Mouse (Mus musculus) T-cell, adult 2 months (primary cell): ENCODE results near the gene Sltm.
A peak's percentile ranks its signal among the peaks of the same experiment; 100 is the strongest.
"Not testable (repeated sequence)": the region's sequence is repeated elsewhere in the genome, so short reads cannot be mapped to it uniquely, and the experiment has no call there.

Source experiments
- DNase-seq: peaks from one replicate; pipeline ENCODE4 v3.0.0; 2022; ENCODE audit warnings: low spot score

The Sltm gene

DNA sequence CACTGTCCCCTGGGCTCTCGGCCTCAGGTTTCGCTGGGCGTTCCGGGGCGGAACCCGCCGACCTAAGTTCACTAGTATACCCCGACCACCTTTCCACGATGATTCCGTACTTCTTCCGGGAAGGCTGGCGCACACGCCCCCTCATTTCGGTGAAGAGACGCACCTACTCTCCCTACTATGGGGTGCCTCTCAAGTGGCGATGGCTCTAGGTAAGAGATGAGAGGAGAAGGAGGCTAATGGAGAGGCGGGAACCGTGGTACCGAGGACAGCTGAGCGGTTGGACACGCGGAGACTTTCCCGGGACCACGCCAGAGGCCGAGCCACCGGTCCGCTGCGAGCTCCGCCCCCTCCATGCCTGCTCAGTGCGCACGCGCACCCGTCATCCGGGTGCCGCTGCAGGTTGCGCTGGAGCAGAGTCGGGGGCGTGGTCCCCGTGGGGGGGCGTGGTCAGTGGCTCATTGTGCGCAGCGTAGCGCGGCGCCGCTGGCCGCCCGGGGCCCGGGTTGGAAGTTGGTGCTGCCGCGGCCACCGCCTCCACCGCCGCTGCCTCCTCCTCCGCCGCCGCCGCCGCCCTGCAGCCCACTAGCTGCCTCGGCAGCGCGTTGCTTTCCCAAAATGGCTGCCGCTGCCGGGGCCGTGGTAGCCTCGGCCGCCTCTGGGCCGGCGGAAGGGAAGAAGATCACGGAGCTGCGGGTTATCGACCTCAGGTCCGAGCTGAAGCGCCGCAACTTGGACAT lies at the start of gene Sltm:
Gene Sltm (plus strand): TSS at position 450 of the 737 bp plus-strand sequence.
- DNase-seq: peak; percentile 97

DNA sequence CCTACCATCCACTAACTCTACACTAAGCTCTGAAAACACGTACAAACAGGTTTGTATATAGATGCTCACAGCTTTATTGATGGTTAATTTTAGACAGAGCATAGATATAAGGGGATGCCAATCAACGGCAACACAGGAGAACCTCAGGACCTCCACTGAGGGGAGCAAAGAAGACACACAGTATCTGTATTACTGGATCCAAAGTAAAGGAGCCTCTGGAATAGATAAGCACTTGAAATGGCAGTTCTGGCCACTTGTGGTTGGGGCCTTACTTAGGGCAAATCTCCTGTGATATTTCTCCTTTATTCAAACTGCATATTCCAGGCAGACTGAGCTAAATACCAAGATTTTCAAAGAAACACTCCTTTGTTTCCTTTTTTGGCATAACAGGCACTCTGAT lies 49.5 kb upstream of the Sltm start:
- no peak for DNase-seq

DNA sequence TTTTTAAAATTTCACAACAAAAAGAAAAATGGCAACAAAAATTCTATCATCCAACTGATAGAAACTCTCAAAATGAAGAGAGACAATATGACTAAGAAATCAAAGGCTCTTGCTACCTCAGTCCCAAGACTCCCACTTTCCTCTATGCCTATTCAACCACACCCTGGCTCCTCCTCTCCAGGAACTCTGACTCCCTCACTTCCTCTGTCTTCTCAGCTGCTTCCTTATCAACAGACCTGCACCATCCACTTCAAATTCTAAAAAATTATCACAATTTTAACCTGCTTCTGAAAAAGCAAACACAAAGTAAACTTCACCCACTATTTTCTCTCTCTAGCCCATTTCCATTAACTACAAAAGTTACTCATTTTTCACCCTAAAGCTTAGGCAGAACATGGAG lies 45.6 kb upstream of the Sltm start:
- no peak for DNase-seq

DNA sequence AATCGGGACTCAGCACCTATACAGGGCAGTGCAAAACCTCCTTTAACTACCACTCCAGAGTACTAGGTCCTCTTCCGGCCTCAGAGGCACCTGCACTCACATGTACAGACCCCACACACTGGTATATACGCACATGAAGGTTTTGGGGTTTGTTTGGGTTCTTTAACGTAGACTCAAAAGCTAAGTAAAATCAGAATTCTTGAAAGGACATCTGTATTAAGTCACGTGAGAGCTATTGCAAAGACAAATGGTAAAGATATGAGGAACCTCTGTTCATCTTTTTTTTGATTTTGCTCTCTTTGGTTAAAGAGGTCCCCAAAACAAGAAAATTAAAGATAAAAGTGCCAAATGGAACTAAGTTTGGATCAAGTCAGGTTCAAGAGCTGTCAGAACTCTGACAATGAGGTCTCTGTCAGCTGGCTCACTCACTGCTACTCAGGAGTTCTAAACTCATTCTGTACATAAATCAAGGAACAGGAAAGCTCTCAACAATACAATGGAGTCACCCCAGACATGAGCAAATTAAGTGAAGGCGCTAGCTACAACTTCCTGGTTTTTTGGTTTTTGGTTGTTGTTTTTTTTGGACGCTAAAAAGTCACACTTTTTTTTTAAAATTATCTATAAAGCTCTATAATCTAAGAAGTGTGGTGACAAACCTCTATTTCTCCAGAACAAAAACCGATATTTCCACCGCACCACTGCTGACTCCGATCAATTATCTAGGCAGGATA lies 40.1 kb upstream of the Sltm start:
- peak; percentile 8 for DNase-seq

DNA sequence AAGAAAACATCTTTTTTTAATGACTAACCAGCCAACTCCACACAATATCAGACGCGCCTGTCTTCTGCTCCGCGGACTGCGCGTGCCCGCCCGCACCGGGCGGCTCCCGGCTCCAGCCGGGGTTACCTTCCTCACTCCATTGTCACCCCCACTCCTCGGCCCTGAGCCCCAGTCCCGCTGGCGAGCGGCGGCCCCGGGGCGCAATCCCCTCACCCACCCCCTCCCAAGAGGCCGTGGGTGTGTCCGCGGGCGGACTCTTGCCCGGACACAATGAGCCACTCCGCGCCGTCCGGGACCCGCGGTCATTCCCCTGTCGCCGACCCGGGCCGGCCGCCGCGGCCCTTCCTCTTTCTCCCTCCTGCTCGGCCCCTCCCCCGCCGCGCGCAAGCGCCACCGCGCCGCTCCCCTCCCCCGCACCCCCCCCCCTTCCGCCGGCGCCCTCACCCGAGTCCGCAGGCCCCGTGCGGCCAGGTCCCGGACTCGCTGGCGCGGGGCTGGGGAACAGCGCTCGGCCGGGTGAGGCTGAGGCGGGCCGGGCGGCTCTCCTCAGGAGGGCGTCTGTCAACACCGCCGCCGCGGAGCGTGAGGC lies 39.4 kb upstream of the Sltm start:
- peak; percentile 27 for DNase-seq

DNA sequence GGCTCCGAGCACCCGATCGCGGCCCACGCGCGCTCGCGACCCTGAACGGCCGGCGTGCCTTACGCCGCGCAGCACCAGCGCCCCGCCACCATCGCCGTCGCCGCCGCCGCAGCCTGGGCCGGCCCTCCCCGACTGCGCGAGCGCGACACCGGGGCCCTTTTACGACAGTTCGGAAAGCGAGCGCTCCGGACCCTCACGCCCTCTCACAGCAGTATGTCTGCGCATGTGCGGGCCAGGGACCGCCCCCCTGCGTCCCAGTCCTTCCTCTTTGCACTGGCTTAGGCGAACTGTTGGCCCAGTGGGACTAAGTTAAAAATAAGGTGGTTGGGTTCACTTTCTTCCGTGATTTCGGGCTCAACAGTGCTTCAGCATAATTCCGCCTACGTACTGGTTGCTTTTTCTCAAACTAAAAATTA lies 38.9 kb upstream of the Sltm start, which contains the start of gene Rnf111:
Gene Rnf111 (minus strand): TSS at position 100 of the 416 bp plus-strand sequence.
- peak; percentile 97 for DNase-seq

DNA sequence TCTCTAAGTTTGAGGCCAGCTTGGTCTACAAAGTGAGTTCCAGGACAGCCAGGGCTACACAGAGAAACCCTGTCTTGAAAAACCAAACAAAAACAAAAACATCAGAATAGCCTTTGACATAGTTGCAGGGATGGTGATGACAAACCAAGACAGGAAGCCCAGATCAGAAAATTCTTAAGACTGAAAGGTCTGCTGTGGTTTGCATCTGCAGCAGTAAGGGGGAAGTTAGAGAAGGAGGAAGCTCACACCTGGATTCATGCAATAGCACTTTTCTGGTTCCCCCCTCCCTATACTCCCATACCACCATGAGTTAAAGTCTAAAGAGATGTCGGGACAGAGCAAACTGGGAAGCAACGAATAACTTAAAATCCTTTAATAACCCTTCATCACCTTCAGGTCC lies 36.4 kb upstream of the Sltm start:
- DNase-seq: peak; percentile 32

DNA sequence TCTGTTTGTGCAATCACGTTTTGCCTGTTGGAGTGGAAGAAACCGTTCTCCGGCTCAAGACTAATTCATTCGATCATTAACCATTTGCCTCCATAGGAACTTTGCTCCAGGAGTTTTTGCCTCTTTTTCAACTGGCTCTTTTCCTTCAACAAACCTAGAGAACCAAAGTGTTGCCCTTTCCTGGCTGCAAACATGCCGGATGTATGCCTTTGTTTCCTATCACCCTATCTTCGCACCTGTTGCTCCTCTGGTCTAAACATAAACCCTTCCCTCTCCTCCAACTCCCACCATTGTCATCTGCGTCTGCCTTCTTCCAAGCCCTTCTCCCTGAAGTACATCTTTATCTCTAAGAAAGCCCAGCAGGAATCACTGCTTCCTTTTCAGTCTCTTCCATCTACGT lies 35.8 kb upstream of the Sltm start:
- no peak for DNase-seq

DNA sequence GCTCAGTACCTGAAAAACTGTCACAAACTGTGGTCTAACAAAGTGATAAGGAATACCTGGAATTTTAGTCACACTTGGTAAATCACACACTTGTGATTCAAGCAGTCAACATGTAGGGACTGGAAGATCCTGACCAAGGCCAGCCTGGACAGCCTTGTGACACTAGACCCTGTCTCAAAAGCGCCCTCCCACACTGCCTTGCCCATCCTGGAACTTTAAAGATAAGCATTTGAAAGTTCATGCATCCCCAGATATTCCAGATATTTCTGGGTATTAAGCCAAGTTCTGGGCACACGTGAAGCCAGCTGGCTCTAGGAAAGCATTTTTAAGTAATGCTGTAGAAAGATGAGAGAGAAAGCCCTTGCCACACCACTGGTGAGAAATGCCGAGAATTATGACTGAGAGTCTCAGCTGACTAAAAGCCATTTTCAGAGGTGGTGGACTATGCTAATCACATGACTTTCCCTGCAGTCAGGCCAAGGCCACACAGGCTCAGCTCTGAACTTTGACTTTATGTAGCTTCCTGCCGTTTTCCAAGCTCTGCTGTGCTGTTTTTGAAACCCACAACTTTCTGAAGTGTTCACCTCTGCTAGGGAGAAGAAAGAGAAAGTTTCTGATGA lies 32.5 kb upstream of the Sltm start:
- DNase-seq: no peak

DNA sequence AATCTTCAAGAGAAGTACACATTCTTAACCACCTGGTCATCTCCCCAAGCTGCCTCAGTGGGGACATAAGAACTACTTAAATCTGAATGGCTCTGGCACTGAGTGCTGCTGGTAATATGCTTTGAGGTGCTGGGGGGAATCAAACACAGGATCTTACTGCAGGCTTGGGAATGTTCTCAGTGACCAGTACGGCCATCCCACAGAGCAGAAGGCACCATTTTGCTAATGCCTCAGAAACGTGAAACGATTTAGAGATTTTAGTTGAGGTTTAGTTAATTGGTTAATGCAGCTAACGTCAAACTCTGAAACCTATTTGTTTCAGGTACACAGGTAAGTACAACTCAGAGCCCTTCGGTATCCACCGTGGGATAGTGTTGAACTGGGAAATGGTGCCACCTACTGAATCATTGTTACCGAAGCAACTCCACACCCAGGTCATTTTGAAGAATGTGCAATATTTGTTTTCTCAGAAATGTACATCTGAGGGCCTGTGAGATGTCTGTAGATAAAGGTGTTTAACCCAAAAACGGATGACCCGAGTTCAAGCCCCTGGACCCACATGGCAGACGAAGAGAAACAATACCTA lies 31.5 kb upstream of the Sltm start:
- peak; percentile 12 for DNase-seq

DNA sequence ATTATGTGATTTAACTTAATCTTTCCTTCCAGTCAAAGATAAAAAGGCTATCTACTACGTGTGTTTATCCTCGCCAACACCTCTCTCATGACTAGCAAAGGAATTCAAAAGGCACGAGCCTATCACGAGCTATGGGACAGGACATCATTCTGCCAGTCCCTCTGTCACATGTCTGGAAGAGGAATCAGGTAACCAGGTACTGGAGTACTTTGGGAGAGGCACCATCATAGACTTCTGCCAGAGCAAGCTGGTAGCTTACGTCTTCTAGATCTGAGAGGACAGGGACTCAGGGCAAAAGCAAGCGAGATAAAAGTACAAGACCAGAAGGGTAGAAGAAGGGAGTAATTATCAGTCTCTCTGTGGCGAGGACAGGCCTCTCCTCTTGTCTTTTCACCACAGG lies 30.9 kb upstream of the Sltm start:
- DNase-seq: no peak

DNA sequence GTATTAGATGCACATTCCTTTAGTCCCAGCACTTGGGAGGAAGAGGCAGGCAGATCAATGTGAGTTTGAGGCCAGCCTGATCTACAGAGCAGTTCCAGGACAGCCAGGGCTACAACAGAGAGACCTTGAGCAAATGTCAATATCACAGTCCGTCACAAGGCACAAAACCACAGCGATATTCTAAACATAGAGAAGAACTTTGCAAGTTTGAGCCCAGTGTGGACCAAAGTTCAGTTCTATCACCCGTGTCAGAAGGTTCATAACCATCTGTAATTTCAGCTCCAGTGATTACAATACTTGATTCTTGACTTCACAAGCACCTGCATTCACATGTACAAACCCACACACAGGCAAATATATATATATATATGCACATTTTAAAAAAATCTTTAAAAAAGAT lies 21.9 kb upstream of the Sltm start:
- DNase-seq: no peak

DNA sequence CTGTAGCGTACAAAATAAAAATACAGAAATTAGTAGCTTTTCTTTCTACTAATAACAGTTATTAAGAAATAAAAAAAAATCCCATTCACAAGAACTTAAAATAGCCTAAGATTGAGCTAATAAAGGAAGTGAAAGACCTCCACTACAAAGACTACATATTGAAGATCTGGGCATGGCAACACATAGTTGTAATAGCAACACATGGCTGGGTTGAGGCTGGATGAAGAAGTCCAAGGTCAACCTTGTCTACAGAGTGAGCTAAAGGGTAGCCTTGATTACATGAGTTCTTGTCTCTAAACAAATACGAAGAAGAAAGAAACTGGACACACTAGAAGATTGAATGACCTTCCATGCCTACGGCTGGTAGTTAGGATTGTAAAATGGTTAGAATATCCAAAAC lies 18.7 kb upstream of the Sltm start:
- DNase-seq: no peak

DNA sequence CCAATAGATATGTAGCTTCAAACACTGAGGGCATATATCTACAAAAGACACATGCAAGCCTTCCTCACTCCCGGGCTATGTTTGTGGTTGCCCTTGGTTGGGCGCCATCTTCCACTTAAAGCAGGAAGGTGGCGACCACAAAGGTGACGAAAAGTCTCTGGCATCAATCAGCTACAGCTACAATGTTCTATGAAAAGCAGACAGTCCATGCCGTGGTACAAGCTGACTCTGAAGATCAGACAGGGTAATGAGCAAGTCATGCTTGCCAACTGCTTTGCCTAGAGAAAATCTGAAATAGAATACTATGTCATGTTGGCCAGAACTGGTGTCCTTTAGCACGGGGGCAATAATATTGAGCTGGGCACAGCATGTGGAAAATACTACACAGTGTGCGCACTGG lies 18.2 kb upstream of the Sltm start:
- DNase-seq: peak; percentile 33

DNA sequence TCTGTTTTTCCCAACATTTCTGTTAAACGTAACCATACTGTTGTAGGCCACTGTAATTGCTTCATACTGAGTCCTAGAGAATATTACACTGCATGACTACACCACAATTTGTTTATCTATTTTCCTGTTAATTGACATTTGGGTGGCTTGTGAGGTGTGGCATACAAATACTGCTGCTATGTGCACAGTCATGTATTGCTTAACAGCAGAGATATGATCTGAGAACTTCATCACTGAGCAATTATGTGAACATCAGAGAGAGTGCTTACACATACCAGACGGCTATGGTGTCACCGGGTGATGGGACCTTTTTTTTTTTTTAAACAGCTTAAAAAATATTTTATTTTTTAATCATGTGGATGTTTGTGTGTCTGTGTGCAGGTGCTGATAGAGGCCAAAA lies 9.2 kb upstream of the Sltm start:
- DNase-seq: no peak

DNA sequence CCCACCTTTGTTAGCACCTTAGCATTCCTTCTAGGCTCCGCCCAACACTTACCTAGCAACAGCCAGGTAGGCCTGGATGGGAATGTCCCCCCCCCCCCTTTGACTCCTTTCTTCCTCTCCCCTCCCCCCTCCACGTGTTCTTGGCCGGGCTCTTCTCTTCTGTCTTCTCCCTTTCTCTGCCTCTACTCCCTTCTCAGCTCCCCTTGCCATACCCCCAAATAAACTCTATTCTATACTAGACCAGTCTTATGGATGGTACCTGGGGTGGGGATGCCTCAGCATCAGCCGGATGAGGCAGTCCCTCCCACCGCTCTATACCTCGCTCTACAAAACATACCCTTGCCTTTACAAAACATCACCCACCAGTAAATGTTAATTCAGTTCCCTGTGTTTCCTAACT lies 970 bp upstream of the Sltm start:
- DNase-seq: peak; percentile 1

DNA sequence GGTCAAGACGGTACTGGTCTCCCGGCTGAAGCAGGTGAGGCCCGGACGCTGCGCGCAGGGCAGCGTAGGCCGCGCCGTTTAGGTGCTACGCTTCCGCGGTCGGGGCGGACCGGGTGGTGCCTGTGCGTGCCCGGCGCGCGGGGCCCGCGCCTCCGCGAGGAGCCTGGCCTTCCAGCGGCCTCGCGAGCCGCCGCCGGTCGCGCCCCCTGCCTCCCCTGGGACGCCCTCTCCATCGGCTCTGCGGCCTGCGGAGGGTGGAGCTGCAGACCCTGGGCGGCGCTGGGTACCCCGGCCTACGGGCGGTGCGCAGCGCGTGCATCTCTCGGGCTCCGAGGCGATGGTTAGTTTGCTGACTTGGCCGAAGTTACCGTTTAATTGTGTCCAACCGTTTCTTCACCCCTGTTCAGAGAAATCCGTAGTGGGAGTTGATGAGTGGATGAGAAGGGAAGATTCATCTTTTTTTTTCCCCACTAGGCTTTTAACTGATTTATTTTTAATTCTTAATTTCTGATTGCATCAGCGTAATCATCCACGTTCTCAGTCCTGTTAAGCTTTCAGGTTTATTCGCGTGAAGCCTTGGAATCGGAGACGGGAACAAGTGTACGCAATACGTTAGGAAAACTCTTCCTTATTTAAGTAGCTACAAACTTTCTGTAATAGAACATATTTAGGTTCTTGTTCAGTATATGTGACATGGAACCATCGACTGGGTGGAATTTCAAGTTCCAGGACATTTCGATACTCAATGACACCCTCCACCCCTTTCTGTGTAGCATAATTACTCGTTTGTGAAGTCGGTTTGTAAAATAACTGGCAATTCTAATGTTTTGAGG lies 710 bp downstream of the Sltm start:
- no peak for DNase-seq

DNA sequence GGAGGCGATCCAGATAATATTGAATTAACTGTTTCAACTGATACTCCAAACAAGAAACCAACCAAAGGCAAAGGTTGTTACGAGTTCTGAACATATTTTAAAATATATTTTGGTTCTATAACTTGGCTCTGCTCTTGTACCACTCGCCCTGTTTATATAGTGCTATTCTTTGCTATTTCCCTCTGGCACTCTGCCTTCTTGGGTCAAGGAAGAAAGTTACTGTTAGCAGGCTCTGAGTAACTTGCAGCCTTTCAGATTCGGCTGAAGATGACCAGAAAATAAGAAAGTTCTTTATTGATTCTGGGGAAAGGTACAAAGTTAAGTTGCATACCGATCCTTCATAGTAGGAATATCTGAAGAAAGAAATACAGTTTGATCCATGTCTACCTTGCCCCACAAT lies 1.4 kb downstream of the Sltm start:
- no peak for DNase-seq

DNA sequence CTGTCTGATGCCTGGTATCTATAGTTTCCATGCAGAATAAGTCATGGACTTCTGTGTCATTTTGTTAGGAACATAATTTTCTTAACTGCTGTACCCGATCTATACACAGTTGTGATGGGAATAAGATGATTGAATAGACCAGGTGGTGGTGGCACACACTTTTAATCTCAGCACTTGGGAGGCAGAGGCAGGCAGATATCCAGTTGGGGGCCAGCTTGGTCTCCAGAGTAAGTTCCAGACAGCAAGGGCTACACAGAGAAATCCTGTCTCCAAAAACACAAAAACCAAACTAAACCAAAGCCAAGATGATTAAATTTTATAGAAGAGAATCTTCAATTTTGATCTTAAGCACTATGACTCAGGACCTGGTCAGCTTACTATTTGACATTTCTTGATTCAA lies 2.3 kb downstream of the Sltm start:
- DNase-seq: no peak

DNA sequence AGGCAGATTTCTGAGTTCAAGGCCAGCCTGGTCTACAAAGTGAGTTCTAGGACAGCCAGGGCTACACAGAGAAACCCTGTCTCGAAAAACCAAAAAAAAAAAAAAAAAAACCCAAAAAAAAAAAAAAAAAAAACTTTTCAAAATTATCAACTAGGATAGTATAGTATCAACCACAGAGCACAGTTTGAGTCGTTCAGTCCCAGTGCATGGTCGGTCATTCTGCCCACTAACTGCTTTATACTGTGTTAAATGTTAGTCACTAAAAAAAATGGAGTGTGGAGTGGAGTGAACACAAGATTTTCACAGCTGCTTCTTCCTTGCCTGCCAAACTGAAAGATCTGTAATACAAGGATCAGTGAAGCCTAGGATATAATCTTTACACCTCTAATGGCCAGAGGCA lies 4.0 kb downstream of the Sltm start:
- not testable (repeated sequence) for DNase-seq

DNA sequence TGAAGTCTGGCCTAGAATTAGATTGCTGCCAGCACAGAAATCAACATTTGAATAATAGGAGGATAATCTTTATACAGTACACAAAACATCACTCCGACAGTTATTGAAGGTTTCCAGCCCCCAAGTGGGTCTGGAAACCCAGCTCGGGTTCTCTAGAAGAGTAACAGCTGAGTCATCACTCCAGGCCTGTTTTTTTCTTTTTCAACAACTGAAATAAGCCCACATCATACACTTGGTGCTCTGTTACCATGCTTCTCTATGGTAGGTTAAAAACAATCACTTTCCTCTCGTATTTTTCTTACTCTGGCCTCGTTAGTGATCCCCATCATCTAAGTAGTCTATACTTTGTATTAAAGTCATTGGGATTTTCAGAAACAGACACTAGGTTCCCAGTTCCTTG lies 5.8 kb downstream of the Sltm start:
- DNase-seq: no peak

DNA sequence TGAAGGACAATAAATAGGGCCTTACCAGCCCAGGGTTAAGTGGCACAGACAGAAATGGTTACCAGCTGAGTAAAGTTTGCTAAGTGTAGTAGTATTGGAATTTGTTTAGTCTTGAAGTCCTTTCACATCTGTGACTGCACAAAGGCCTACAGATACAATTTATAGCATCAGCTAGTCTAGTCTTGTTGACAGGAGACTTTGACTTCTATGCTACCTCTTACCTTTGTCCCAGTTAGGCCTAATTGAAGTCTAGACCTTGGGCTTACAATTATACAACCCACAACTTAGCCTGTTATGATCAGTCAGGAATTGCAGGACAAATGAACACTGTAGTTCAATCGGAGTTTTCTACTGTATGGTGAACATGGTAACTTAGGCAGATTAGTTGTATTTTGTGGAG lies 9.0 kb downstream of the Sltm start:
- no peak for DNase-seq
